Mouse (Mus musculus): ENCODE data around the gene Zfp983. TPM values are rescaled to one million over a fixed set of nuclear protein-coding genes. Genes with fewer than 3 reads are reported as not detected.
"Not testable (repeated sequence)": the region's sequence is repeated elsewhere in the genome, so short reads cannot be mapped to it uniquely, and the experiment has no call there.

Gene Zfp983
- polyA plus RNA-seq, 1 experiment from 2014 or later: 8.5 TPM

DNA sequence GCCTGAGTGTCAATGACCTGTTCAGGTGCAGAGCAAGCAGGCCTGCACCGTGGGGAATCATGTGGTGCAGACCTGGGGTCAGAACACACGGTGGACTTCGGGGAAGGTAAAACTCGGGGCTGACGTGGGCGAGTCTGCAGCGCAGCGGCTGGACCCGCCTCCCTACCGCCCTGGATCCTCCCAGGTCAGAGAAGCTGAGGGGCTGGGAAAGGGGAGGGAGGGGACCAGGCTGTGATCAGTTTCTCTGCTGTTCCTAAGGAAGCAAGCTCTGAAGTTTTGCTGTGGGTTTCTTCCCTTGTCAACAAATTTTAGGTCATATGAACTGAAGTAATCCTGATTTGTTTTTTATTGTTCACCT, 29.6 kb downstream of the Zfp983 start:
- peak overlapping the region; percentile 34; the same call in 1 of the 2 replicates for H3K9ac ChIP-seq (ENCODE audit: low read length)
- H3K4me1 ChIP-seq (ENCODE audit: control insufficient read depth, insufficient read depth, low read length); H3K27ac ChIP-seq (ENCODE audit: low read depth, low read length); H3K27me3 ChIP-seq (ENCODE audit: control insufficient read depth, insufficient read depth, low read length); H3K9me3 ChIP-seq (ENCODE audit: control insufficient read depth, low read length); H3K36me3 ChIP-seq (ENCODE audit: control insufficient read depth, insufficient read depth, low read length): not testable (repeated sequence)
- peak overlapping the region; percentile 40 for H3K4me2 ChIP-seq
- ATAC-seq (ENCODE audit: low FRiP score): peak; percentile 91
- WGBS: 0% methylated on average over 10 of the region's 10 CpGs
- peak; percentile 93 for DNase-seq (ENCODE audit: low spot score, missing footprints)
- H3K4me3 ChIP-seq (ENCODE audit: low read depth, low read length): peak overlapping the region; percentile 41

DNA sequence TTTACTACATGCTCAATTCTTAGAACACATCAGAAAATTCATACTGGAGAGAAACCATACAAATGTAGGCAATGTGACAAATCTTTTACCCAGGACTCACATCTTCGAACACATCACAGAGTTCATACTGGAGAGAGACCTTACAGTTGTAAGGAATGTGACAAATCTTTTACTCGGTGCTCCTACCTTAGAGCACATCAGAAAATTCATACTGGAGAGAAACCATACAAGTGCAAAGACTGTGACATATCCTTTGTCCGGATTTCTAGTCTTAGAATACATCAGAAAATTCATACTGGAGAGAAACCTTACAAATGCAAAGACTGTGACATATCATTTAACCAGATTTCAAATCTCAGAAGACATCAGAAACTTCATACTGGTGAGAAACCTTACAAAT, 41.1 kb downstream of the Zfp983 start, which contains the start of gene Gm10226:
Gm10226 (plus strand) TSS at position 301 of the 400 bp plus-strand sequence.
- H3K27me3 ChIP-seq (ENCODE audit: control insufficient read depth, insufficient read depth, low read length): no peaks in the 10 kb centered on the region
- peaks cover 3% of the 10 kb centered on the region; the same call in 1 of the 2 replicates for H3K36me3 ChIP-seq (ENCODE audit: control insufficient read depth, insufficient read depth, low read length)

DNA sequence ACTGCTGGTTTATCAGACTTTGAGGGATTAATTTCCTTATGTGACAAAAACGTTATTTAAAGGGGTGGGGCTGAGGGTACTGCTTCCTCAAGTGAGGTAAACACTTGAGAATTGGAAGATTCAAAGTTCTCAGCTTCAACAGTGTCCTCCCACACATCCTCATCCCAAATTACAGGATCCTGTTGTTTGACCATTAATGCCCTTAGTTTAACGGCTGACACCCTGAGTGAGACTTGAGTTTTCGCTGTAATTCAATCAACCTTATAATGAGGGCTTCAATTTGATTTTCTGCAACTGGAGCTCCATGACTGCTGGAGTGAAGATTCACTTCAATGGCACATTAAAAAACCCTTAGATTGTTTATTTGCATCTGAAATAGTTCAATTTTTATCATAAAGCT, 42.9 kb downstream of the Zfp983 start:
- Histone ChIP-seq H3K4me3 (ENCODE audit: low read depth, low read length) (no peak overlapping the region), H3K9me3 (ENCODE audit: control insufficient read depth, low read length) (no peaks in the 10 kb centered on the region), H3K9ac (ENCODE audit: low read length) (no peak overlapping the region), H3K4me1 (ENCODE audit: control insufficient read depth, insufficient read depth, low read length) (no peaks in the 10 kb centered on the region), H3K4me2 (no peak overlapping the region), H3K27me3 (ENCODE audit: control insufficient read depth, insufficient read depth, low read length) (no peaks in the 10 kb centered on the region), H3K27ac (ENCODE audit: low read depth, low read length) (no peak overlapping the region), H3K36me3 (ENCODE audit: control insufficient read depth, insufficient read depth, low read length) (peaks cover 3% of the 10 kb centered on the region; the same call in 1 of the 2 replicates)
- no peak for DNase-seq (ENCODE audit: low spot score, missing footprints)
- ATAC-seq (ENCODE audit: low FRiP score): no peak
- 74% methylated on average over 3 of the region's 3 CpGs for WGBS

More for the DNA sequence above, 41.1 kb downstream of the Zfp983 start, which contains the start of gene Gm10226:
- Histone ChIP-seq H3K4me3 (ENCODE audit: low read depth, low read length) (no peak within 1 kb of the TSS), H3K9ac (ENCODE audit: low read length) (no peak within 1 kb of the TSS), H3K27ac (ENCODE audit: low read depth, low read length) (no peak within 1 kb of the TSS), H3K4me2 (no peak within 1 kb of the TSS), H3K9me3 (ENCODE audit: control insufficient read depth, low read length) (no peaks in the 10 kb centered on the region), H3K4me1 (ENCODE audit: control insufficient read depth, insufficient read depth, low read length) (no peaks in the 10 kb centered on the region)
- 80% methylated on average over 3 of the region's 3 CpGs for WGBS
- ATAC-seq (ENCODE audit: low FRiP score) (no peak), DNase-seq (ENCODE audit: low spot score, missing footprints) (no peak)

DNA sequence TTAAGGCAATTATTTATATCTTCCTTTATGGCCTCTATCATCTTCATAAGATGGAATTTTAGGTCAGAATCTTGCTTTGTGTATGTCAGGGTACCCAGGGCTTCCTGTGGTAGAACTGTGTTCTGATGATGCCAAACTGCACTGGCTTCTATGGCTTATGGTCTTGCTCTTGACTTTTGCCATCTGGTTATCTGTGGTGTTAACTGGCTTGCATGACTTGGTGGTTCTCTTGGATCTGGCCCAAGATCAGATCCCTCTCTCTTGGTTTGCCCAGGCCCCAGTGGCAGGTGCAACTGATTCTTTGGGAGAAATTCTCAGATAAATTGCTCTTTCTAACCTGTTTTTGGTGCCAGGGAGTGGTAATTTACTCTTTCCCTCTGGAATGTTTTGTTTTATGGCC, 45.6 kb downstream of the Zfp983 start:
- no peaks in the 10 kb centered on the region for H3K36me3 ChIP-seq (ENCODE audit: control insufficient read depth, insufficient read depth, low read length)
- no peaks in the 10 kb centered on the region for H3K27me3 ChIP-seq (ENCODE audit: control insufficient read depth, insufficient read depth, low read length)
- no peak overlapping the region for H3K27ac ChIP-seq (ENCODE audit: low read depth, low read length)
- H3K4me3 ChIP-seq (ENCODE audit: low read depth, low read length): no peak overlapping the region
- no peak overlapping the region for H3K4me2 ChIP-seq
- H3K9ac ChIP-seq (ENCODE audit: low read length): no peak overlapping the region
- ATAC-seq (ENCODE audit: low FRiP score) (no peak), DNase-seq (ENCODE audit: low spot score, missing footprints) (no peak)
- H3K4me1 ChIP-seq (ENCODE audit: control insufficient read depth, insufficient read depth, low read length): no peaks in the 10 kb centered on the region
- no peaks in the 10 kb centered on the region for H3K9me3 ChIP-seq (ENCODE audit: control insufficient read depth, low read length)

DNA sequence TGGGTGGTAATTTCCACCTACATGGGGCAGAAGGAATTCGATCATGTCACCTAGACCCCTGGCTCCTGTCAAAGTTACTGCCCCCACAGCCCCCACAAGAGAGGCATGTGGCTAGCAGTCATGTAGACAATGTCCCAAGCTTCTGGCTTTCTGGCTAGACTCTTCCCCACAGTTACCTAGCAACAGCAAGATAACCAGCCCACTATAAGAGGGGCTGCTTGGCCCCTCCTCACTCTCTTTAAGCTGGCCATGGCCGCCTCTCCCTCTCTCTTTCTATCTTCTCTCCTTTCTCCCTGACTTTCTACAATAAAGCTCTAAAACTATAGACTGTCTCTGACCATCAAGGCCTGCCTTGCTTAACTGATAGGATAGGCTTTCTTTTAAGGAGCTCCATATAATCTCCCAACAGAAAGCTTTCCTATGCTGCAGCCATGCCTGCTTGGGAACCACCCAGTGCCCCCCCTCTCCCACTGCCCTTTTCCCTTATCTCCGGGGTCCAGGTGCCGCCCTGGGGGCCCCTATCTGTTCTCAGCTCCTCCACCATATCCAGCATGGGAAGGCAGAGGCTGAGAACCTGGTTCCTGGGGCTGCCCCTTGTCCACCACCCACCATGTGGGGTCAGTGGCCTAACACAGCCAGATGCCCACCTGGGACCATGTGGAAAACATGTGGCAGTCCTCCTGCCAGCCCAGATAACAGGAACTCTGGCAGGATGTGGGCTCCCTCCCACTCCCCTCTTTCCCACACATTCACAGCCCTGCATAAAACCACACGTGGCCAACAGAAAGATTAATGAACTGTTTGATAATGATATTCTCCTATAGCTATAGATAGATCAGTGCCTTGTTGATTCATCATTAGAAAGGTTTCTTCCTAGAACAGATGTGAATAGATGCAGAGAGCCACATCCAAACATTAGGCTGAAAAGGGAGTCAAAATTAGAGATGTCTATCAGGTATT, 52.1 kb downstream of the Zfp983 start:
- H3K4me1 ChIP-seq (ENCODE audit: control insufficient read depth, insufficient read depth, low read length): no peaks in the 10 kb centered on the region
- no peak overlapping the region for H3K27ac ChIP-seq (ENCODE audit: low read depth, low read length)
- H3K9ac ChIP-seq (ENCODE audit: low read length): no peak overlapping the region
- H3K36me3 ChIP-seq (ENCODE audit: control insufficient read depth, insufficient read depth, low read length): no peaks in the 10 kb centered on the region
- no peak overlapping the region for H3K4me3 ChIP-seq (ENCODE audit: low read depth, low read length)
- ATAC-seq (ENCODE audit: low FRiP score): no peak
- 53% methylated on average over 5 of the region's 5 CpGs for WGBS
- H3K27me3 ChIP-seq (ENCODE audit: control insufficient read depth, insufficient read depth, low read length): no peaks in the 10 kb centered on the region
- no peak overlapping the region for H3K4me2 ChIP-seq
- H3K9me3 ChIP-seq (ENCODE audit: control insufficient read depth, low read length): no peaks in the 10 kb centered on the region
- no peak for DNase-seq (ENCODE audit: low spot score, missing footprints)

DNA sequence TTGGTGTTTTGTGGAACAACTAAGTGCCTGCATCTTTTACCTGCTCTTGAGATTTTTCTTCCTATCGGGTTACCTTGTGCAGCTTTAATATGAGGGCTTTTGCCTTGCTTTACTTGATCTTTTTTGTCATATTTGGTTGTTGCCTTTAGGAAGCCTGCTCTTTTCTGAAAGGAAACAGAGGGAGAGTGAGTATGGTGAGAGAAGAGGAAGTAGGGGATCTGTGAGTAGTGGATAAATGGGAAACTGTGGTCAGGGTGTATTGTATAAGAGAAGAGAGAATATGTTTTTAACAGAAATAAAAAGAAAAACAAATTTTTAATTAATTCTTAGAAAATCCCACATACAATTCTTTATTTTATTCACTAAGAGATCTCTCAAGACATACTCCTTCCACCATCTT, 53.0 kb downstream of the Zfp983 start:
- Histone ChIP-seq H3K36me3 (ENCODE audit: control insufficient read depth, insufficient read depth, low read length) (no peaks in the 10 kb centered on the region), H3K27me3 (ENCODE audit: control insufficient read depth, insufficient read depth, low read length) (no peaks in the 10 kb centered on the region), H3K27ac (ENCODE audit: low read depth, low read length) (no peak overlapping the region), H3K4me2 (no peak overlapping the region), H3K4me1 (ENCODE audit: control insufficient read depth, insufficient read depth, low read length) (no peaks in the 10 kb centered on the region), H3K9me3 (ENCODE audit: control insufficient read depth, low read length) (no peaks in the 10 kb centered on the region), H3K4me3 (ENCODE audit: low read depth, low read length) (no peak overlapping the region), H3K9ac (ENCODE audit: low read length) (no peak overlapping the region)
- 74% methylated on average over 1 of the region's 1 CpGs for whole genome bisulfite sequencing
- DNase-seq (ENCODE audit: low spot score, missing footprints) (no peak), ATAC-seq (ENCODE audit: low FRiP score) (no peak)

DNA sequence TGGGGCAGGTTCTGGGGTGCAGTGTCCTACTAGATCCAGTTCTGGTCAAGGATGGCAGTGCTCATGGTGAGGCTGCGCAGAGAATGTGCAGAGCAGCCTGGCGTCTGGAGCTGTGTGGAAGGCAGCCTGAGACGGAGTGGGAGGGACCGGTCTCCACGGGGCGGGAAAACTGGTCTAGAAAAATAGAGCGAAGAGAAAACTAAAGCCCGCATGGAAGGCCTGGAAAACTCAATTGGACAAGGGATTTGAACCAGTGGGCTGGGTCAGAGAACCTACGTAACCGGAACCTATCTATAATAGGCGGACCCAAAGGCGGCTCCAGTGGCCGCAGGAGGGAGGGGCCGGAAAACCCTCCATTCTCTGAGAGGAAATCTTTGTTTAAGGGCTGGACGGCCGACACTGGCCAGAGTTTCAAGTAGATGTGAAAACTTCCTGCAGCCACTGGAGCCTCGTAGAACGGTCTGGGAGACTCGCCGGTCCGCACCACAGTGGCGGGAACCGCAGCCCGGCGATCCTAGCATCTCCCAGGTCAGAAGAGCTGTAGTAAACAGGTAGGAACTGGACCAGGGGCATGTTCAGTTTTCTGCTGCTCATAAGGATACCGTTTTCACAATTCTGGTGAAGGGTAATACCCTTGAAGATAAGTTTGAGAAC, 57.0 kb downstream of the Zfp983 start, which contains the start of gene Zfp760:
Zfp760 (plus strand) TSS at position 399 of the 654 bp plus-strand sequence.
- H3K27me3 ChIP-seq (ENCODE audit: control insufficient read depth, insufficient read depth, low read length): no peaks in the 10 kb centered on the region
- H3K27ac ChIP-seq (ENCODE audit: low read depth, low read length): peak within 1 kb of the TSS; percentile 87
- 3% methylated on average over 26 of the region's 26 CpGs for WGBS
- H3K9me3 ChIP-seq (ENCODE audit: control insufficient read depth, low read length): no peaks in the 10 kb centered on the region
- H3K4me1 ChIP-seq (ENCODE audit: control insufficient read depth, insufficient read depth, low read length): peaks cover 2% of the 10 kb centered on the region; the same call in 1 of the 2 replicates
- H3K36me3 ChIP-seq (ENCODE audit: control insufficient read depth, insufficient read depth, low read length): no peaks in the 10 kb centered on the region
- H3K4me3 ChIP-seq (ENCODE audit: low read depth, low read length): peak within 1 kb of the TSS; percentile 56
- H3K4me2 ChIP-seq: peak within 1 kb of the TSS; percentile 51
- ATAC-seq (ENCODE audit: low FRiP score): peak; percentile 98
- DNase-seq (ENCODE audit: low spot score, missing footprints): peak; percentile 97
- H3K9ac ChIP-seq (ENCODE audit: low read length): peak within 1 kb of the TSS; percentile 79

DNA sequence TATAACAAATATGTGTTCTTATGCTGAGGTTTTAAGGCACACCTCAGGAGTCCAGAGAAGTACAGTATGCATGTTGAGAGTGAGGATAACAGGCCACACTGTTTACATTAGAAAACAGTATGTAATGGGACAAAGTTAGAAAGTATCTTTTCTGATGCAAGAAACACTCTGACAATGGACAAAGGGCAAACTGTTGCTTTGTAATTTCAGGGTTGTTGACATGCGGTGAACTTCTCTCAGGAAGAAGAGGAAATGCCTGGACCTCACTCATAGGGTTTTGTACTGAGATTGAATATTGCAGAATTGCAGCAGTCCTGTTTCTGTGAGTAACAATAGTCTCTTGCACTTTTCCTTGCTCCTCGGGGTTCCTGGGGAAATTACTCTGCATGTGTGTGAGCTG, 58.0 kb downstream of the Zfp983 start:
- Histone ChIP-seq H3K27ac (ENCODE audit: low read depth, low read length) (no peak overlapping the region), H3K4me1 (ENCODE audit: control insufficient read depth, insufficient read depth, low read length) (peaks cover 2% of the 10 kb centered on the region; the same call in 1 of the 2 replicates), H3K4me3 (ENCODE audit: low read depth, low read length) (peak overlapping the region; percentile 56), H3K36me3 (ENCODE audit: control insufficient read depth, insufficient read depth, low read length) (peaks cover 2% of the 10 kb centered on the region; the same call in 1 of the 2 replicates), H3K9me3 (ENCODE audit: control insufficient read depth, low read length) (no peaks in the 10 kb centered on the region), H3K9ac (ENCODE audit: low read length) (peak overlapping the region; percentile 79), H3K4me2 (peak overlapping the region; percentile 51), H3K27me3 (ENCODE audit: control insufficient read depth, insufficient read depth, low read length) (no peaks in the 10 kb centered on the region)
- 49% methylated on average over 2 of the region's 2 CpGs for WGBS
- no peak for ATAC-seq (ENCODE audit: low FRiP score)
- peak; percentile 88 for DNase-seq (ENCODE audit: low spot score, missing footprints)
